Comparison of ENCODE assay signal across 11 mouse cellular contexts in the genomic region with DNA sequence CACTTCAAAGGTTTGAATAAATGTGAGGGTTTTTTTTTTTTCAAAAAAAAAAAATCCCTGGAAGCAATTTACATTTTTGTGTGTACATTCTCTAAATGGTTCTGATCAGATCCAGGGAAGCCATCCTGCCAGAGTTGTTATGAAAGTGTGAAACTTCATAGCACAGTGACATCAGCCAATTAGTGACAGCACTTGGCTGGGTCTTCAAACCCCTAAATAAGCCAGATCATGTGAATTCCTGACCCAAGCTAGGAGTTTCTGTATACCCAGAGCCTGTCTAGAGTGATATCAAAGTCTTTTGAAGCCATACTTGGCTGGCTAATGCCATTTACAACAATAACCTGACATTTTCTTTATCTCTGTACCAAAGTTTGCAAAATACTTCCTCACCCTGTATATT.
"Had no signal": no experiment of that assay in that cellular context is flagged by ENCODE, and none has a peak within 500 bp of the region (broad histone marks: within the 10 kb centered on the region; RNA-seq: fewer than 3 reads in every experiment).

No protein-coding gene starts in this region.

- DNase-seq: kidney, adult 8-10 months; kidney, postnatal 10 days; kidney, postnatal 4 days; right cerebral cortex, postnatal 14 days; thymus, postnatal 14 days had no signal

- H3K4me2 ChIP-seq: limb, embryonic 13.5 days; liver, embryonic 12.5 days; midbrain, embryonic 12.5 days had no signal

- H3K27ac ChIP-seq: layer of hippocampus, adult 2 months; limb, embryonic 13.5 days; liver, embryonic 12.5 days; midbrain, embryonic 12.5 days; stomach, postnatal 0 days had no signal

- ATAC-seq: intestine, postnatal 0 days; liver, embryonic 12.5 days had no signal

- H3K4me3 ChIP-seq: layer of hippocampus, adult 2 months; limb, embryonic 13.5 days; liver, embryonic 12.5 days; midbrain, embryonic 12.5 days had no signal

- H3K36me3 ChIP-seq: limb, embryonic 13.5 days; liver, embryonic 12.5 days; midbrain, embryonic 12.5 days had no signal

- H3K9ac ChIP-seq: limb, embryonic 13.5 days; liver, embryonic 12.5 days; midbrain, embryonic 12.5 days had no signal

- H3K9me3 ChIP-seq: limb, embryonic 13.5 days; liver, embryonic 12.5 days; midbrain, embryonic 12.5 days had no signal

- H3K4me1 ChIP-seq: limb, embryonic 13.5 days; liver, embryonic 12.5 days had no signal

- H3K27me3 ChIP-seq: limb, embryonic 13.5 days; liver, embryonic 12.5 days; midbrain, embryonic 12.5 days had no signal
